Mouse (Mus musculus): ENCODE data around the gene Ubxn1. TPM values are rescaled to one million over a fixed set of nuclear protein-coding genes. Genes with fewer than 3 reads are reported as not detected.

Gene Ubxn1
- polyA plus RNA-seq, 1 experiment from 2014 or later: 170 TPM

- WGBS: 16% methylated on average over 15 of the region's 15 CpGs
- H3K4me3 ChIP-seq (replicated peaks; ENCODE audit: low read length): peak overlapping the region; percentile 66
- H3K9me3 ChIP-seq (replicated peaks; ENCODE audit: control insufficient read depth, low read length): no peaks in the 10 kb centered on the region
- peak overlapping the region; percentile 96 for H3K4me2 ChIP-seq (ENCODE audit: low read depth, low read length)
- peak overlapping the region; percentile 97 for H3K27ac ChIP-seq (ENCODE audit: low read length)
- H3K27me3 ChIP-seq (ENCODE audit: control insufficient read depth, insufficient read depth, low read length): no peaks in the 10 kb centered on the region
- no peak for ATAC-seq (ENCODE audit: insufficient read depth, low FRiP score)
- H3K9ac ChIP-seq (ENCODE audit: low read length): peak overlapping the region; percentile 91
- H3K36me3 ChIP-seq (ENCODE audit: control insufficient read depth, insufficient read depth, low read length): peaks cover 7% of the 10 kb centered on the region; the same call in 1 of the 2 replicates
- H3K4me1 ChIP-seq (ENCODE audit: control insufficient read depth, insufficient read depth, low read length): peaks cover 16% of the 10 kb centered on the region
These were observed 33.1 kb upstream of the Ubxn1 start for GRCm38 (mm10) chr19:8838041-8838730.

DNA sequence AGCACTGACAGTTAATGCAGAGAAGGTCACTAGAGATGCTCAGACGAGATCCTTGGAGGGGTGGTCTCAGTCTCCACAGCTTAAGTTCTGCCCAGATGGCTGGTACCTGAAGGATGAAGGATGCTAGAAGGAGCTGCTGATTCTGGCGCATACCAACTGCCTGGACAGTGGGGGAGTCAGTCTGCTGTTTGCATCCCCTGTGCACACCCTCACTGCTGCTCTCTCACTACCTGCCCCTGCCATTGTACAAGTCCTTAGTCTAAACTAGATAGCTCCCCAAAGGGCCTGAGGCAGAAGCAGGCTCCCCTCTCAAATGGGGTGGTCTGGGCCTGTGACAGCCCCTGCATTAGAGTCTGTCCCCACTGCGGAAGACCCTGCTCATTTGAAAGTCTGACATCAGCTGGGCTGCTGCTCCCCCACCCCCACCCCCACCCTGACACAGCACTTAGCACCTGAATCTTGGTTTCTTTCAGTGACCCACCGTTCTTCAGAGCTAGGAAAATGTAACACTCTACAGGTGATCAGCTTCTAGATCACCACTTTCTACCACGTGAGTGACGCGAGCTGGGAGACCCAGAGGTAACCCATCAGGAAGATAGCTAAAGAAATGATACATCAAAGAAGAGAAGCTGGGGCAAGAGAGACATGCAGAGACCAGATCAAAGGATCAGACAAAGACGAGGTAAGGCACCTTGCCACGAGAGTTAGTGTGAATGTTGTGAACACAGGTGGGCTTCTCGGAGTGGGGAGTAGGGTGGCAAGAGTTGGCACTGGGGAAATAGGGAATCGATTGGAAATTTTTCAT, 32.0 kb upstream of the Ubxn1 start, which contains the start of gene Gng3:
Gng3 (minus strand) TSS at position 92 of the 805 bp plus-strand sequence.
- H3K9ac ChIP-seq (ENCODE audit: low read length): peak within 1 kb of the TSS; percentile 91
- WGBS: 66% methylated on average over 11 of the region's 11 CpGs

GRCm38 (mm10) chr19:8839908-8840791, 31.1 kb upstream of the Ubxn1 start:
- ATAC-seq (ENCODE audit: insufficient read depth, low FRiP score): peak; percentile 79
- WGBS: 24% methylated on average over 29 of the region's 29 CpGs
- Histone ChIP-seq H3K9ac (ENCODE audit: low read length) (peak overlapping the region; percentile 79), H3K27ac (ENCODE audit: low read length) (no peak overlapping the region), H3K27me3 (ENCODE audit: control insufficient read depth, insufficient read depth, low read length) (no peaks in the 10 kb centered on the region), H3K36me3 (ENCODE audit: control insufficient read depth, insufficient read depth, low read length) (no peaks in the 10 kb centered on the region), H3K9me3 (replicated peaks; ENCODE audit: control insufficient read depth, low read length) (no peaks in the 10 kb centered on the region), H3K4me1 (ENCODE audit: control insufficient read depth, insufficient read depth, low read length) (peaks cover 16% of the 10 kb centered on the region), H3K4me2 (ENCODE audit: low read depth, low read length) (peak overlapping the region; percentile 68), H3K4me3 (replicated peaks; ENCODE audit: low read length) (peak overlapping the region; percentile 59)

More for the DNA sequence above, 32.0 kb upstream of the Ubxn1 start, which contains the start of gene Gng3:
- no peak; the same call in 1 of the 2 replicates for ATAC-seq (ENCODE audit: insufficient read depth, low FRiP score)
- H3K4me2 ChIP-seq (ENCODE audit: low read depth, low read length): peak within 1 kb of the TSS; percentile 96
- peaks cover 16% of the 10 kb centered on the region for H3K4me1 ChIP-seq (ENCODE audit: control insufficient read depth, insufficient read depth, low read length)
- no peaks in the 10 kb centered on the region for H3K9me3 ChIP-seq (replicated peaks; ENCODE audit: control insufficient read depth, low read length)
- no peaks in the 10 kb centered on the region for H3K27me3 ChIP-seq (ENCODE audit: control insufficient read depth, insufficient read depth, low read length)
- H3K27ac ChIP-seq (ENCODE audit: low read length): peak within 1 kb of the TSS; percentile 97
- peak within 1 kb of the TSS; percentile 66 for H3K4me3 ChIP-seq (replicated peaks; ENCODE audit: low read length)
- H3K36me3 ChIP-seq (ENCODE audit: control insufficient read depth, insufficient read depth, low read length): 0 out of 2 replicates have a peak, but pooled peaks cover 5% of the 10 kb centered on the region

DNA sequence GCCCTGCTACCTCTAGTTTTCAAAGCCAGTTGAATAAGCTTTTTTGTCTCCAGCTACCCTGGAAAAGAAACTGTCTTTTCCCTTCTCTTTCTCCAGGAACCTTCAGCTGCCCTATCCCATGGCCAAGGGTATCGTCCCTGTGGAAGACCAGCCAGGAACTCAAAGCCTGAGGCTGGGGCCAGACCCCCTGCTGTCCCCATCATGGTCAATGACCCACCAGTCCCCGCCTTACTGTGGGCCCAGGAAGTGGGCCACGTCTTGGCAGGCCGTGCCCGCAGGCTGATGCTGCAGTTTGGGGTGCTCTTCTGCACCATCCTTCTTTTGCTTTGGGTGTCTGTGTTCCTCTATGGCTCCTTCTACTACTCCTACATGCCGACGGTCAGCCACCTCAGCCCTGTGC, 30.3 kb upstream of the Ubxn1 start:
- Histone ChIP-seq H3K9me3 (replicated peaks; ENCODE audit: control insufficient read depth, low read length) (no peaks in the 10 kb centered on the region), H3K4me3 (replicated peaks; ENCODE audit: low read length) (peak overlapping the region; percentile 59), H3K9ac (ENCODE audit: low read length) (peak overlapping the region; percentile 79), H3K4me2 (ENCODE audit: low read depth, low read length) (peak overlapping the region; percentile 68), H3K27ac (ENCODE audit: low read length) (no peak overlapping the region), H3K36me3 (ENCODE audit: control insufficient read depth, insufficient read depth, low read length) (no peaks in the 10 kb centered on the region), H3K27me3 (ENCODE audit: control insufficient read depth, insufficient read depth, low read length) (no peaks in the 10 kb centered on the region), H3K4me1 (ENCODE audit: control insufficient read depth, insufficient read depth, low read length) (peaks cover 16% of the 10 kb centered on the region)
- no peak for ATAC-seq (ENCODE audit: insufficient read depth, low FRiP score)
- WGBS: 91% methylated on average over 7 of the region's 7 CpGs

DNA sequence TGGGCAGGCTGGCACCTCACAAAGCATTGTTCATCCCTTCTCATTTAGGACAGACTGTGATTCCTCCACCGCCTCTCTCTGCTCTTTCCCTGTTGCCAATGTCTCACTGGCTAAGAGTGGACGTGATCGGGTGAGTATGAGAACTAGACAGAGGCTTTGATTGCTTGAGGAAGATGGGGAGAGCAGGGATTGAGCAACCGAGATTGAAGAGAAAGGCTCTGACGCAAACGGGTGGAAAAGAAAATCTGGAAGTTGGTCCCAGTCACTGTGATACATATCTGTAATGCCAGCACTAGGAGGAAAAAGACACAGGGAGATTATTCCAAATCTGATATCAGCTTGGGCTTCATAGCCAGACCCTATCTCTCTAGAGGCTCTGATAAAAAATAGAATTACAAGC, 28.3 kb upstream of the Ubxn1 start:
- 88% methylated on average over 6 of the region's 6 CpGs for WGBS

GRCm38 (mm10) chr19:8844371-8845129, 26.7 kb upstream of the Ubxn1 start:
- ATAC-seq (ENCODE audit: insufficient read depth, low FRiP score): no peak
- 0 out of 2 replicates have a peak, but pooled peaks cover 6% of the 10 kb centered on the region for H3K36me3 ChIP-seq (ENCODE audit: control insufficient read depth, insufficient read depth, low read length)
- WGBS: 57% methylated on average over 5 of the region's 5 CpGs

More for the DNA sequence above, 28.3 kb upstream of the Ubxn1 start:
- Histone ChIP-seq H3K27ac (ENCODE audit: low read length) (no peak overlapping the region), H3K36me3 (ENCODE audit: control insufficient read depth, insufficient read depth, low read length) (0 out of 2 replicates have a peak, but pooled peaks cover 6% of the 10 kb centered on the region), H3K4me1 (ENCODE audit: control insufficient read depth, insufficient read depth, low read length) (peaks cover 16% of the 10 kb centered on the region), H3K4me2 (ENCODE audit: low read depth, low read length) (no peak overlapping the region), H3K27me3 (ENCODE audit: control insufficient read depth, insufficient read depth, low read length) (no peaks in the 10 kb centered on the region), H3K4me3 (replicated peaks; ENCODE audit: low read length) (no peak overlapping the region), H3K9me3 (replicated peaks; ENCODE audit: control insufficient read depth, low read length) (no peaks in the 10 kb centered on the region), H3K9ac (ENCODE audit: low read length) (no peak overlapping the region)
- ATAC-seq (ENCODE audit: insufficient read depth, low FRiP score): no peak

GRCm38 (mm10) chr19:8848356-8848755, 22.9 kb upstream of the Ubxn1 start:
- H3K4me2 ChIP-seq (ENCODE audit: low read depth, low read length): no peak overlapping the region
- WGBS: 68% methylated on average over 5 of the region's 5 CpGs
- no peaks in the 10 kb centered on the region for H3K4me1 ChIP-seq (ENCODE audit: control insufficient read depth, insufficient read depth, low read length)
- no peak for ATAC-seq (ENCODE audit: insufficient read depth, low FRiP score)
- H3K9ac ChIP-seq (ENCODE audit: low read length): no peak overlapping the region
- no peak overlapping the region for H3K27ac ChIP-seq (ENCODE audit: low read length)
- no peaks in the 10 kb centered on the region for H3K9me3 ChIP-seq (replicated peaks; ENCODE audit: control insufficient read depth, low read length)
- no peak overlapping the region for H3K4me3 ChIP-seq (replicated peaks; ENCODE audit: low read length)
- H3K27me3 ChIP-seq (ENCODE audit: control insufficient read depth, insufficient read depth, low read length): no peaks in the 10 kb centered on the region
- 0 out of 2 replicates have a peak, but pooled peaks cover 6% of the 10 kb centered on the region for H3K36me3 ChIP-seq (ENCODE audit: control insufficient read depth, insufficient read depth, low read length)

More at GRCm38 (mm10) chr19:8844371-8845129, 26.7 kb upstream of the Ubxn1 start:
- no peaks in the 10 kb centered on the region for H3K27me3 ChIP-seq (ENCODE audit: control insufficient read depth, insufficient read depth, low read length)
- H3K27ac ChIP-seq (ENCODE audit: low read length): no peak overlapping the region
- H3K9ac ChIP-seq (ENCODE audit: low read length): no peak overlapping the region
- H3K4me3 ChIP-seq (replicated peaks; ENCODE audit: low read length): no peak overlapping the region
- no peak overlapping the region for H3K4me2 ChIP-seq (ENCODE audit: low read depth, low read length)
- peaks cover 5% of the 10 kb centered on the region; the same call in 1 of the 2 replicates for H3K4me1 ChIP-seq (ENCODE audit: control insufficient read depth, insufficient read depth, low read length)
- no peaks in the 10 kb centered on the region for H3K9me3 ChIP-seq (replicated peaks; ENCODE audit: control insufficient read depth, low read length)

DNA sequence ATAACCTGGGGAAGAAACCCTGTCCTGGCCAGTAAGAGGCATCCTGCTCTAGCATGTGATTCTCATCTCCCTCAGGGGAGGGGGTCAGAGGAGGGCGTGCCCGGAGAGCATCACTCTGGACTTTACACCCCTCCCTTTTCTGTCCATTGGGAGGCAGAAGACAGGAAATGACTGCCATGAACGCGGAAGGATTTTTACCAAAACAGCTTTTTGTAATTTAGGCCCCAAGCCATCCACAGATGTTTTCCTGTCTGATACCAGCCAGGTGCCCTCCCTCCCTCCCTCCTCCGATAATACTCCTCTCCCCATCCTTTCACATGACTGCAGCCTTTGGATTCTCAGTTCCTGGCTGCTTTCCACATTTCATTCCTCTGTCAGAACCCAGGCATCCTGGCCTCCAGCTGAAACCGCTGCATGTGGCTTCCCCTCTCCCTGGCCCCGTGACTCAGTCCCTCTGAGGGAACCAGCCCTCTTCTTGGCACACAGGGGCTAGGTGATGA, 20.8 kb upstream of the Ubxn1 start, which contains the start of gene Lrrn4cl:
Lrrn4cl (plus strand) TSS at position 367 of the 500 bp plus-strand sequence.
- peak within 1 kb of the TSS; percentile 61 for H3K9ac ChIP-seq (ENCODE audit: low read length)
- no peaks in the 10 kb centered on the region for H3K4me1 ChIP-seq (ENCODE audit: control insufficient read depth, insufficient read depth, low read length)
- H3K27me3 ChIP-seq (ENCODE audit: control insufficient read depth, insufficient read depth, low read length): no peaks in the 10 kb centered on the region
- 0 out of 2 replicates have a peak, but pooled peaks cover 6% of the 10 kb centered on the region for H3K36me3 ChIP-seq (ENCODE audit: control insufficient read depth, insufficient read depth, low read length)
- H3K9me3 ChIP-seq (replicated peaks; ENCODE audit: control insufficient read depth, low read length): no peaks in the 10 kb centered on the region
- ATAC-seq (ENCODE audit: insufficient read depth, low FRiP score): peak; percentile 76
- H3K4me3 ChIP-seq (replicated peaks; ENCODE audit: low read length): peak within 1 kb of the TSS; percentile 2; the same call in 1 of the 2 replicates
- WGBS: 22% methylated on average over 7 of the region's 7 CpGs
- peak within 1 kb of the TSS; percentile 36 for H3K27ac ChIP-seq (ENCODE audit: low read length)
- H3K4me2 ChIP-seq (ENCODE audit: low read depth, low read length): peak within 1 kb of the TSS; percentile 42

Measured in stomach, embryonic 16.5 days (tissue).